Mouse (Mus musculus) embryo, embryonic 10.5 days (tissue): ENCODE data around the gene Myl6b.
A peak's percentile ranks its signal among the peaks of the same experiment; 100 is the strongest.
"Not testable (repeated sequence)": the region's sequence is repeated elsewhere in the genome, so short reads cannot be mapped to it uniquely, and the experiment has no call there.

ENCODE experiments used
- DNase-seq: peaks from one replicate; pipeline ENCODE4 v3.0.0-alpha.2; 2015; ENCODE audit warnings: low spot score

The Myl6b gene

GRCm38 (mm10) chr10:128493319-128493694 is 5.2 kb downstream of the Myl6b start:
- DNase-seq = no peak

GRCm38 (mm10) chr10:128492633-128493311 is 5.7 kb downstream of the Myl6b start:
- peak; percentile 78 for DNase-seq

GRCm38 (mm10) chr10:128492051-128492450 is 6.4 kb downstream of the Myl6b start:
- not testable (repeated sequence) for DNase-seq

- no peak for DNase-seq
These were observed 7.0 kb downstream of the Myl6b start for GRCm38 (mm10) chr10:128491495-128491894.

GRCm38 (mm10) chr10:128490912-128491311 is 7.6 kb downstream of the Myl6b start:
- DNase-seq = no peak

GRCm38 (mm10) chr10:128490232-128490631 is 8.3 kb downstream of the Myl6b start:
- no peak for DNase-seq

GRCm38 (mm10) chr10:128489785-128490184 is 8.7 kb downstream of the Myl6b start:
- no peak for DNase-seq

GRCm38 (mm10) chr10:128489380-128489779 is 9.1 kb downstream of the Myl6b start:
- no peak for DNase-seq

- no peak for DNase-seq
These were observed 9.7 kb downstream of the Myl6b start for GRCm38 (mm10) chr10:128488776-128489175.

GRCm38 (mm10) chr10:128487861-128488712 is 10.4 kb downstream of the Myl6b start:
- DNase-seq = no peak

- no peak for DNase-seq
These were observed 12.1 kb downstream of the Myl6b start for GRCm38 (mm10) chr10:128486370-128486769.

GRCm38 (mm10) chr10:128474366-128474765 is 24.1 kb downstream of the Myl6b start:
- no peak for DNase-seq

GRCm38 (mm10) chr10:128460270-128460630 is 38.2 kb downstream of the Myl6b start:
- peak; percentile 56 for DNase-seq

GRCm38 (mm10) chr10:128459409-128460269 is 38.8 kb downstream of the Myl6b start:
- peak; percentile 66 for DNase-seq

- DNase-seq = peak; percentile 86
These were observed 39.6 kb downstream of the Myl6b start, which contains the start of gene Smarcc2 for GRCm38 (mm10) chr10:128458719-128459408. Gene Smarcc2 (plus strand): TSS chr10:128459248.

GRCm38 (mm10) chr10:128458348-128458718 is 40.2 kb downstream of the Myl6b start:
- DNase-seq = peak; percentile 95

GRCm38 (mm10) chr10:128457676-128458075 is 40.8 kb downstream of the Myl6b start:
- no peak for DNase-seq

GRCm38 (mm10) chr10:128455280-128455679 is 43.2 kb downstream of the Myl6b start:
- DNase-seq = peak; percentile 94

- no peak for DNase-seq
These were observed 44.0 kb downstream of the Myl6b start for GRCm38 (mm10) chr10:128454471-128454870.

- DNase-seq = no peak
These were observed 47.5 kb downstream of the Myl6b start for GRCm38 (mm10) chr10:128451014-128451413.

GRCm38 (mm10) chr10:128445407-128445806 is 53.1 kb downstream of the Myl6b start:
- DNase-seq = no peak

- no peak for DNase-seq
These were observed 54.1 kb downstream of the Myl6b start for GRCm38 (mm10) chr10:128444354-128444753.
